Mouse (Mus musculus): Measurements from ENCODE around the gene Mcl1.
A peak's percentile ranks its signal among the peaks of the same experiment; 100 is the strongest.
"Not testable (repeated sequence)": the region's sequence is repeated elsewhere in the genome, so short reads cannot be mapped to it uniquely, and the experiment has no call there.

Gene Mcl1

GRCm38 (mm10) chr3:95685701-95686100 is 27.1 kb downstream of the Mcl1 start:
- no peak for DNase-seq (ENCODE audit: low spot score in 2 of 2)

- DNase-seq (ENCODE audit: low spot score in 2 of 2) = peak in 1 of 2 experiments; percentile 46
These were observed 28.0 kb downstream of the Mcl1 start for GRCm38 (mm10) chr3:95686492-95687167.

- no peak for DNase-seq (ENCODE audit: low spot score in 2 of 2)
These were observed 28.6 kb downstream of the Mcl1 start for GRCm38 (mm10) chr3:95687168-95687523.

- DNase-seq (ENCODE audit: low spot score in 2 of 2) = peak; percentile 71 to 75
These were observed 29.2 kb downstream of the Mcl1 start, which contains the start of gene Adamtsl4 for GRCm38 (mm10) chr3:95687524-95688421. TSS of gene Adamtsl4 (minus strand) at chr3:95687917.

GRCm38 (mm10) chr3:95689171-95689915 is 30.8 kb downstream of the Mcl1 start:
- DNase-seq (ENCODE audit: low spot score in 2 of 2) = no peak

- no peak for DNase-seq (ENCODE audit: low spot score in 2 of 2)
These were observed 31.4 kb downstream of the Mcl1 start for GRCm38 (mm10) chr3:95689940-95690339.

GRCm38 (mm10) chr3:95690552-95690951 is 32.0 kb downstream of the Mcl1 start:
- not testable (repeated sequence) for DNase-seq (ENCODE audit: low spot score in 2 of 2)

- DNase-seq (ENCODE audit: low spot score in 2 of 2) = no peak
These were observed 34.1 kb downstream of the Mcl1 start for GRCm38 (mm10) chr3:95692677-95693076.

- DNase-seq (ENCODE audit: low spot score in 2 of 2) = no peak
These were observed 35.5 kb downstream of the Mcl1 start for GRCm38 (mm10) chr3:95693821-95694807.

- no peak for DNase-seq (ENCODE audit: low spot score in 2 of 2)
These were observed 36.5 kb downstream of the Mcl1 start for GRCm38 (mm10) chr3:95694808-95695703.

- no peak for DNase-seq (ENCODE audit: low spot score in 2 of 2)
These were observed 37.2 kb downstream of the Mcl1 start for GRCm38 (mm10) chr3:95695796-95696195.

GRCm38 (mm10) chr3:95696360-95696759 is 37.8 kb downstream of the Mcl1 start:
- DNase-seq (ENCODE audit: low spot score in 2 of 2) = peak in 1 of 2 experiments; percentile 39

GRCm38 (mm10) chr3:95698286-95698685 is 39.7 kb downstream of the Mcl1 start:
- DNase-seq (ENCODE audit: low spot score in 2 of 2) = no peak

- DNase-seq (ENCODE audit: low spot score in 2 of 2) = no peak
These were observed 41.7 kb downstream of the Mcl1 start for GRCm38 (mm10) chr3:95700233-95700681.

GRCm38 (mm10) chr3:95701085-95701484 is 42.5 kb downstream of the Mcl1 start:
- DNase-seq (ENCODE audit: low spot score in 2 of 2) = no peak

GRCm38 (mm10) chr3:95701877-95702540 is 43.4 kb downstream of the Mcl1 start:
- DNase-seq (ENCODE audit: low spot score in 2 of 2) = peak; percentile 80 to 87

- no peak for DNase-seq (ENCODE audit: low spot score in 2 of 2)
These were observed 44.7 kb downstream of the Mcl1 start for GRCm38 (mm10) chr3:95703276-95703675.

- no peak for DNase-seq (ENCODE audit: low spot score in 2 of 2)
These were observed 46.0 kb downstream of the Mcl1 start for GRCm38 (mm10) chr3:95704612-95705011.

- DNase-seq (ENCODE audit: low spot score in 2 of 2) = no peak
These were observed 47.7 kb downstream of the Mcl1 start for GRCm38 (mm10) chr3:95706273-95706672.
